Comparison of ENCODE assay signal across 27 mouse cellular contexts in genomic region chr10:40673297-40673665, GRCm38 (mm10). TPM values are rescaled to one million over a fixed set of nuclear protein-coding genes. Genes with fewer than 3 reads are reported as not detected.
A peak's percentile ranks its signal among the peaks of the same experiment; 100 is the strongest.
DNase-seq lines count a peak whose midpoint lies in the region; ATAC-seq and TF ChIP-seq lines count a peak whose summit lies in the region.
"Had no signal": no experiment of that assay in that cellular context is flagged by ENCODE, and none has a peak within 500 bp of the region (broad histone marks: within the 10 kb centered on the region; RNA-seq: fewer than 3 reads in every experiment).

No protein-coding gene starts in this region.

- no peaks in the 10 kb centered on the region for H3K9me3 ChIP-seq in embryonic facial prominence, embryonic 10.5 days
- H3K9me3 ChIP-seq in hindbrain, embryonic 12.5 days (replicated peaks) = no peaks in the 10 kb centered on the region
- no peaks in the 10 kb centered on the region for H3K9me3 ChIP-seq in midbrain, postnatal 0 days (ENCODE audit: low read length)
- no peaks in the 10 kb centered on the region for H3K9me3 ChIP-seq in liver, embryonic 12.5 days (replicated peaks)
- H3K9me3 ChIP-seq in forebrain, postnatal 0 days (ENCODE audit: low read length) = no peaks in the 10 kb centered on the region
- H3K9me3 ChIP-seq: forebrain, embryonic 15.5 days; heart, embryonic 10.5 days; intestine, embryonic 15.5 days; limb, embryonic 13.5 days; liver, embryonic 13.5 days had no signal

- DNase-seq in layer of hippocampus, adult 2 months (ENCODE audit: low spot score in 2 of 2) = no peak
- DNase-seq in layer of hippocampus, adult 8-10 months (ENCODE audit: low spot score in 2 of 2) = no peak
- DNase-seq in embryonic facial prominence, embryonic 10.5 days (ENCODE audit: low spot score) = no peak
- no peak for DNase-seq in midbrain, postnatal 0 days (ENCODE audit: low spot score)
- no peak for DNase-seq in lung, adult 2 months
- DNase-seq in forebrain, postnatal 0 days = no peak
- DNase-seq: adrenal gland, postnatal 36 days; cerebellum, adult 9-10 months; heart, postnatal 4 days; kidney, postnatal 25 days; liver, embryonic 13.5 days; lung, embryonic 14.5 days; lung, postnatal 36 days; retina, postnatal 1 day; right cerebral cortex, postnatal 25 days; thymus, adult 18-20 months; thymus, postnatal 36 days had no signal

- H3K9ac ChIP-seq in hindbrain, embryonic 12.5 days = 0 out of 2 replicates have a peak overlapping the region, but pooled peaks have one; percentile 1
- no peak overlapping the region for H3K9ac ChIP-seq in midbrain, postnatal 0 days (replicated peaks; ENCODE audit: low read length, poor library complexity, severe bottlenecking)
- H3K9ac ChIP-seq in liver, embryonic 12.5 days = no peak overlapping the region
- H3K9ac ChIP-seq in forebrain, postnatal 0 days = no peak overlapping the region
- H3K9ac ChIP-seq: forebrain, embryonic 15.5 days; intestine, embryonic 15.5 days; liver, embryonic 13.5 days had no signal

- peak; percentile 30; the same call in 1 of the 2 replicates for ATAC-seq in hindbrain, embryonic 12.5 days (ENCODE audit: low FRiP score)
- no peak for ATAC-seq in midbrain, postnatal 0 days (ENCODE audit: low FRiP score)
- no peak for ATAC-seq in liver, embryonic 12.5 days
- no peak; the same call in 1 of the 2 replicates for ATAC-seq in forebrain, postnatal 0 days
- ATAC-seq: forebrain, embryonic 15.5 days; intestine, embryonic 15.5 days had no signal

- no peak overlapping the region for H3K4me3 ChIP-seq in layer of hippocampus, adult 2 months
- H3K4me3 ChIP-seq in embryonic facial prominence, embryonic 10.5 days = no peak overlapping the region
- H3K4me3 ChIP-seq in hindbrain, embryonic 12.5 days = no peak overlapping the region
- H3K4me3 ChIP-seq in midbrain, postnatal 0 days (ENCODE audit: low read depth, low read length) = no peak overlapping the region
- no peak overlapping the region for H3K4me3 ChIP-seq in liver, embryonic 12.5 days
- no peak overlapping the region for H3K4me3 ChIP-seq in lung, adult 2 months (replicated peaks; ENCODE audit: extremely low read depth, low read depth, low read length)
- no peak overlapping the region for H3K4me3 ChIP-seq in forebrain, postnatal 0 days (ENCODE audit: low read depth, low read length)
- H3K4me3 ChIP-seq: liver, embryonic 13.5 days; myocyte had no signal

- no peak for TF ChIP-seq CTCF in layer of hippocampus, adult 2 months (conservative IDR thresholded peaks at IDR 0.05)
- TF ChIP-seq CTCF in midbrain, postnatal 0 days (IDR thresholded peaks at IDR 0.05) = peak; percentile 36
- TF ChIP-seq CTCF in lung, adult 2 months (IDR thresholded peaks at IDR 0.05; ENCODE audit: insufficient read depth, low read length) = no peak
- TF ChIP-seq CTCF in forebrain, postnatal 0 days (IDR thresholded peaks at IDR 0.05; ENCODE audit: low read depth) = no peak

- no peaks in the 10 kb centered on the region for H3K27me3 ChIP-seq in embryonic facial prominence, embryonic 10.5 days (replicated peaks; ENCODE audit: low read depth, poor library complexity, severe bottlenecking)
- H3K27me3 ChIP-seq in hindbrain, embryonic 12.5 days = no peaks in the 10 kb centered on the region
- H3K27me3 ChIP-seq in midbrain, postnatal 0 days (ENCODE audit: insufficient read depth, low read length) = no peaks in the 10 kb centered on the region
- peaks cover 38% of the 10 kb centered on the region for H3K27me3 ChIP-seq in liver, embryonic 12.5 days (replicated peaks)
- H3K27me3 ChIP-seq in forebrain, postnatal 0 days (ENCODE audit: insufficient read depth, low read length) = no peaks in the 10 kb centered on the region
- H3K27me3 ChIP-seq: forebrain, embryonic 15.5 days; intestine, embryonic 15.5 days; limb, embryonic 13.5 days had no signal

- H3K36me3 ChIP-seq in embryonic facial prominence, embryonic 10.5 days (replicated peaks) = no peaks in the 10 kb centered on the region
- no peaks in the 10 kb centered on the region for H3K36me3 ChIP-seq in hindbrain, embryonic 12.5 days
- no peaks in the 10 kb centered on the region for H3K36me3 ChIP-seq in midbrain, postnatal 0 days (ENCODE audit: insufficient read depth, low read length)
- no peaks in the 10 kb centered on the region for H3K36me3 ChIP-seq in liver, embryonic 12.5 days
- H3K36me3 ChIP-seq in forebrain, postnatal 0 days (ENCODE audit: insufficient read depth) = no peaks in the 10 kb centered on the region
- H3K36me3 ChIP-seq: forebrain, embryonic 15.5 days; heart, embryonic 10.5 days; intestine, embryonic 15.5 days; limb, embryonic 13.5 days; liver, embryonic 13.5 days had no signal

- peak overlapping the region; percentile 87 for H3K27ac ChIP-seq in layer of hippocampus, adult 2 months
- 0 out of 2 replicates have a peak overlapping the region, but pooled peaks have one; percentile 6 for H3K27ac ChIP-seq in embryonic facial prominence, embryonic 10.5 days (replicated peaks)
- H3K27ac ChIP-seq in hindbrain, embryonic 12.5 days = 0 out of 2 replicates have a peak overlapping the region, but pooled peaks have one; percentile 14
- H3K27ac ChIP-seq in midbrain, postnatal 0 days (ENCODE audit: low read depth, low read length) = no peak overlapping the region
- no peak overlapping the region for H3K27ac ChIP-seq in liver, embryonic 12.5 days
- H3K27ac ChIP-seq in forebrain, postnatal 0 days (ENCODE audit: low read depth, low read length) = no peak overlapping the region
- H3K27ac ChIP-seq: forebrain, embryonic 15.5 days; intestine, embryonic 15.5 days; limb, embryonic 13.5 days; liver, embryonic 13.5 days had no signal

- H3K4me2 ChIP-seq in hindbrain, embryonic 12.5 days (replicated peaks) = no peak overlapping the region
- H3K4me2 ChIP-seq in midbrain, postnatal 0 days (ENCODE audit: low read depth, low read length, poor library complexity, severe bottlenecking) = no peak overlapping the region
- no peak overlapping the region for H3K4me2 ChIP-seq in liver, embryonic 12.5 days
- H3K4me2 ChIP-seq in forebrain, postnatal 0 days (ENCODE audit: low read depth) = no peak overlapping the region

- 63% methylated on average over 7 of the region's 7 CpGs for WGBS in embryonic facial prominence, embryonic 10.5 days
- WGBS in hindbrain, embryonic 12.5 days = 54% methylated on average over 7 of the region's 7 CpGs
- 51% methylated on average over 7 of the region's 7 CpGs for WGBS in midbrain, postnatal 0 days
- WGBS in liver, embryonic 12.5 days (ENCODE audit: insufficient replicate concordance) = 52% methylated on average over 7 of the region's 7 CpGs
- WGBS in lung, adult 2 months = 75% methylated on average over 7 of the region's 7 CpGs
- 62% methylated on average over 7 of the region's 7 CpGs for WGBS in forebrain, postnatal 0 days

- TF ChIP-seq POLR2A in lung, adult 2 months (IDR thresholded peaks at IDR 0.05; ENCODE audit: borderline replicate concordance, extremely low read depth, low read depth, low read length) = no peak

- peaks cover 20% of the 10 kb centered on the region for H3K4me1 ChIP-seq in embryonic facial prominence, embryonic 10.5 days
- peaks cover 16% of the 10 kb centered on the region for H3K4me1 ChIP-seq in hindbrain, embryonic 12.5 days
- peaks cover 15% of the 10 kb centered on the region; the same call in 1 of the 2 replicates for H3K4me1 ChIP-seq in midbrain, postnatal 0 days (ENCODE audit: insufficient read depth, low read length)
- H3K4me1 ChIP-seq in liver, embryonic 12.5 days = no peaks in the 10 kb centered on the region
- H3K4me1 ChIP-seq in lung, adult 2 months (ENCODE audit: control insufficient read depth, insufficient read depth, low read length) = no peaks in the 10 kb centered on the region
- no peaks in the 10 kb centered on the region; the same call in 1 of the 2 replicates for H3K4me1 ChIP-seq in forebrain, postnatal 0 days (ENCODE audit: insufficient read depth)
- H3K4me1 ChIP-seq: liver, embryonic 13.5 days had no signal

RNA-seq across cellular contexts. Expression of gene Mettl24, which starts 9.8 kb away (rescaled TPM):
- total RNA-seq in layer of hippocampus, adult 2 months (2021) = 1 to 10 TPM; 2.0 to 2.8 TPM
- total RNA-seq in layer of hippocampus, adult 8-10 months (2022) = 1 to 10 TPM; 2.0 to 3.5 (median 3.3) TPM
- 0.92 and 1.5 TPM in 2 replicates for polyA plus RNA-seq in embryonic facial prominence, embryonic 10.5 days (2016; fragmentation: Nextera tagmentation; extraction: Ambion mirVana)
- polyA plus RNA-seq in hindbrain, embryonic 12.5 days (2016; fragmentation: Nextera tagmentation; extraction: Ambion mirVana) = 0.39 and 0.59 TPM in 2 replicates
- total RNA-seq in midbrain, postnatal 0 days (2014; rRNA removed) = not detected in 2 replicates
- 0.98 and 1.1 TPM in 2 replicates for polyA plus RNA-seq in midbrain, postnatal 0 days (2015; fragmentation: Nextera tagmentation; extraction: Ambion mirVana)
- 0.72 and 0.87 TPM in 2 replicates for polyA plus RNA-seq in liver, embryonic 12.5 days (2016; fragmentation: Nextera tagmentation; extraction: Ambion mirVana)
- polyA plus RNA-seq in lung, adult 2 months (2012; rRNA removed) = 16.9 and 18.2 TPM in 2 replicates
- total RNA-seq in forebrain, postnatal 0 days (2014; rRNA removed) = 0.85 TPM in 1 of 2 replicates, not detected in the other
- polyA plus RNA-seq in forebrain, postnatal 0 days (2015; fragmentation: Nextera tagmentation; extraction: Ambion mirVana) = 0.77 and 0.87 TPM in 2 replicates
- total RNA-seq: common myeloid progenitor, adult 5-6 weeks; megakaryocyte-erythroid progenitor cell, adult 5-6 weeks had no signal

RNA-seq across cellular contexts. Expression of gene Ddo, which starts 43.5 kb away (rescaled TPM):
- 10 to 100 TPM; 18.9 to 21.5 TPM for total RNA-seq in layer of hippocampus, adult 2 months (2021)
- total RNA-seq in layer of hippocampus, adult 8-10 months (2022) = 10 to 100 TPM; 19.4 to 21.8 (median 20.7) TPM
- 0.10 and 0.21 TPM in 2 replicates for polyA plus RNA-seq in embryonic facial prominence, embryonic 10.5 days (2016; fragmentation: Nextera tagmentation; extraction: Ambion mirVana)
- 0.67 and 1.0 TPM in 2 replicates for polyA plus RNA-seq in hindbrain, embryonic 12.5 days (2016; fragmentation: Nextera tagmentation; extraction: Ambion mirVana)
- total RNA-seq in midbrain, postnatal 0 days (2014; rRNA removed) = 2.5 and 2.8 TPM in 2 replicates
- polyA plus RNA-seq in midbrain, postnatal 0 days (2015; fragmentation: Nextera tagmentation; extraction: Ambion mirVana) = 1.9 and 2.1 TPM in 2 replicates
- 0.11 TPM in 1 of 2 replicates, not detected in the other for polyA plus RNA-seq in liver, embryonic 12.5 days (2016; fragmentation: Nextera tagmentation; extraction: Ambion mirVana)
- polyA plus RNA-seq in lung, adult 2 months (2012; rRNA removed) = 9.1 and 11.3 TPM in 2 replicates
- total RNA-seq in forebrain, postnatal 0 days (2014; rRNA removed) = 1.9 and 3.7 TPM in 2 replicates
- polyA plus RNA-seq in forebrain, postnatal 0 days (2015; fragmentation: Nextera tagmentation; extraction: Ambion mirVana) = 1.2 and 3.1 TPM in 2 replicates
- total RNA-seq: common myeloid progenitor, adult 5-6 weeks; ES-E14; megakaryocyte-erythroid progenitor cell, adult 5-6 weeks had no signal
- polyA plus RNA-seq: liver, embryonic 13.5 days had no signal

Comparison
In these comparisons a context has a peak if more than half of its experiments do, and no peak if none do; other contexts are left out.
1. H3K27ac ChIP-seq: peak in layer of hippocampus, adult 2 months (single experiment), embryonic facial prominence, embryonic 10.5 days (single experiment) and hindbrain, embryonic 12.5 days (single experiment); none in midbrain, postnatal 0 days (single experiment), liver, embryonic 12.5 days (single experiment) and forebrain, postnatal 0 days (single experiment).